Mouse (Mus musculus): ENCODE results near the gene Aqp8. TPM values are rescaled to one million over a fixed set of nuclear protein-coding genes. Genes with fewer than 3 reads are reported as not detected.

The Aqp8 gene
- polyA plus RNA-seq, 1 experiment from 2014 or later, result 29.3 TPM

DNA sequence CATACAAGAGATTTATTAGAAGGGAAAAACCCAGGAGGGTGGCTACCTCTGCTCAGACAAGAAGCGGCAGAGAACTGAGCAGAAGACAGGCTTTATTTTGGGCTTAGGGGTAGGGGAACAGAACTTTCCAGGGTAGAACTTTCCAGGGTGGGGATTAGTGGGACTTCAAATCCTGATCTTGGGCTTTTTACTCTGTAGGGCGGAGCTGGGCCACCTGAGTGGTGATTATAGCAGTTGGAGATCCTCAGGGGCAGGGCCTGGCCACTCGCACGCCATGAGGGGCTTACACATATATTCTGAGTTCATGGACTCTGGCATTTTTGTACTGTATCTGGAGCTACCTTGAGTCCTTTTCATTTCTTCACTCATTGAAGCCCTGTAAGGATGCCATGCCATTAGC is 775 bp upstream of the Aqp8 start:
- no peaks in the 10 kb centered on the region for H3K36me3 ChIP-seq (replicated peaks; ENCODE audit: insufficient read depth, low read length)
- H3K9me3 ChIP-seq (ENCODE audit: low read length), result no peaks in the 10 kb centered on the region
- H3K27me3 ChIP-seq (ENCODE audit: insufficient read depth, low read length), result no peaks in the 10 kb centered on the region
- WGBS (ENCODE audit: insufficient replicate concordance), result 84% methylated on average over 4 of the region's 4 CpGs
- H3K4me1 ChIP-seq (ENCODE audit: insufficient read depth), result peaks cover 32% of the 10 kb centered on the region
- no peak for ATAC-seq
- peak overlapping the region; percentile 58; the same call in 1 of the 2 replicates for H3K27ac ChIP-seq (ENCODE audit: low read depth)
- peak overlapping the region; percentile 64; the same call in 1 of the 2 replicates for H3K4me2 ChIP-seq (ENCODE audit: low read depth, low read length)
- H3K9ac ChIP-seq (replicated peaks), result no peak overlapping the region
- H3K4me3 ChIP-seq (ENCODE audit: low read depth, low read length), result no peak overlapping the region
- TF ChIP-seq CTCF (IDR thresholded peaks at IDR 0.05; ENCODE audit: low read depth) (no peak), EP300 (IDR thresholded peaks at IDR 0.05; ENCODE audit: low read depth) (no peak)
- no peak for DNase-seq

DNA sequence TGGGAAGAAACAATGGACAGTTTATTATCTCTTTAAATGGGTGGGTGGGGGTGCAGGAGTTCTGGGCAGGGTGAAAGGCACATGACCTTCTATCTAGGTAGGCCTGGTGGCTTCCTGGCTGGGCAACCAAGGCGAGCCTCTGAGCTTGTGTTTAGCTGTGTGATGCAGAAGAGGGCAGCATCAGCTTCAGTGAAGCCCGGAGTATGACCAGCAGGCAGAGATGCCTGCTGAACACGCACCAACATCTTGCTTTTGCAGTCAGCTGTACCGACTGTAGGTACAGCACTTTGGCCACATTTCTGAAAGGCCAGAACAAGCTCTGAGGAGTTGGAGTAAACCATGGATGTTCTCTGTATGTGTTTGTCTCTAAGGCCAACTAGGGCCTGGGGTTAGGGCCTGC is 1.5 kb downstream of the Aqp8 start:
- Histone ChIP-seq H3K4me2 (ENCODE audit: low read depth, low read length) (peak overlapping the region; percentile 64), H3K4me3 (ENCODE audit: low read depth, low read length) (peak overlapping the region; percentile 43; the same call in 1 of the 2 replicates), H3K27me3 (ENCODE audit: insufficient read depth, low read length) (no peaks in the 10 kb centered on the region), H3K9me3 (ENCODE audit: low read length) (no peaks in the 10 kb centered on the region), H3K36me3 (replicated peaks; ENCODE audit: insufficient read depth, low read length) (peaks cover 2% of the 10 kb centered on the region; the same call in 1 of the 2 replicates), H3K27ac (ENCODE audit: low read depth) (peak overlapping the region; percentile 31; the same call in 1 of the 2 replicates), H3K4me1 (ENCODE audit: insufficient read depth) (peaks cover 23% of the 10 kb centered on the region), H3K9ac (replicated peaks) (no peak overlapping the region; the same call in 1 of the 2 replicates)
- WGBS (ENCODE audit: insufficient replicate concordance), result 64% methylated on average over 4 of the region's 4 CpGs
- TF ChIP-seq EP300 (IDR thresholded peaks at IDR 0.05; ENCODE audit: low read depth), result no peak
- TF ChIP-seq CTCF (IDR thresholded peaks at IDR 0.05; ENCODE audit: low read depth), result no peak
- ATAC-seq (no peak), DNase-seq (no peak)

DNA sequence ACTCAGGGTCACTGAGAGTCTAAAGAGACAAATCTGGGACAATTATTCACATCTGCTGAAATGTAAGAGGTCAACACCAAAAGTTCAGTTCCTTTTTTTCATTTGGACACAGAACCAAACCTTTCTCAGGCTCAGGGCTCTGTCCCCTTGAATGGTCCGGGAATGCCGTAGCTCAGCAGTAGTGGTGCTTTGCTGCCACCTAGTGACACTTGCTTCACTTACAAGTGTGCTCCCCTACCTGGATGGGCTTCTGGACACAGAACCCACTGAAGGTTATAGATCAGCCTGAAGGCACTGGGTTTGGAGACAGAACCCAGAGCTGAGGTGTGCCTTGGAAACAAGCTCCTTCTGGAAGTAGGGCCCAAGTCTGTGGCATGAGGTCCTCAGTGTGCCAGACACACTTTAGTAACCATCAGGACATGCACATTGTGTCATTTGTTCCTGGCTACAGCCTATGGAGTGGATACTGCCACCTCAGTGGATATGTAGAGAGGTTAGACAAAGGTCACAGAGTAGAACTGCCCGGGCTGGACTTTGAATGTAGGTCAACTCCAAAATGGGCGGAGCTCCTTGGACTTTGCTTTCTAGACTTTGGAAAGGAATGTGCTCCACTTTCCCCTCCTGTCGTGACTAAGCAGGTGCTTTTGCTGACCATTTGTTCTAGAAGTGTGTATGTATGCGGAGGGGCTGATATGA is 3.7 kb downstream of the Aqp8 start:
- DNase-seq, result peak; percentile 86
- TF ChIP-seq CTCF (IDR thresholded peaks at IDR 0.05; ENCODE audit: low read depth) (peak; percentile 97), EP300 (IDR thresholded peaks at IDR 0.05; ENCODE audit: low read depth) (peak; percentile 36; the same call in 1 of the 2 replicates)
- no peak overlapping the region for H3K4me3 ChIP-seq (ENCODE audit: low read depth, low read length)
- peaks cover 13% of the 10 kb centered on the region for H3K4me1 ChIP-seq (ENCODE audit: insufficient read depth)
- 0 out of 2 replicates have a peak overlapping the region, but pooled peaks have one; percentile 21 for H3K9ac ChIP-seq (replicated peaks)
- no peaks in the 10 kb centered on the region for H3K9me3 ChIP-seq (ENCODE audit: low read length)
- H3K27me3 ChIP-seq (ENCODE audit: insufficient read depth, low read length), result no peaks in the 10 kb centered on the region
- H3K36me3 ChIP-seq (replicated peaks; ENCODE audit: insufficient read depth, low read length), result peaks cover 2% of the 10 kb centered on the region; the same call in 1 of the 2 replicates
- peak; percentile 72 for ATAC-seq
- H3K4me2 ChIP-seq (ENCODE audit: low read depth, low read length), result peak overlapping the region; percentile 64; the same call in 1 of the 2 replicates
- peak overlapping the region; percentile 64; the same call in 1 of the 2 replicates for H3K27ac ChIP-seq (ENCODE audit: low read depth)
- WGBS (ENCODE audit: insufficient replicate concordance), result 31% methylated on average over 6 of the region's 6 CpGs

DNA sequence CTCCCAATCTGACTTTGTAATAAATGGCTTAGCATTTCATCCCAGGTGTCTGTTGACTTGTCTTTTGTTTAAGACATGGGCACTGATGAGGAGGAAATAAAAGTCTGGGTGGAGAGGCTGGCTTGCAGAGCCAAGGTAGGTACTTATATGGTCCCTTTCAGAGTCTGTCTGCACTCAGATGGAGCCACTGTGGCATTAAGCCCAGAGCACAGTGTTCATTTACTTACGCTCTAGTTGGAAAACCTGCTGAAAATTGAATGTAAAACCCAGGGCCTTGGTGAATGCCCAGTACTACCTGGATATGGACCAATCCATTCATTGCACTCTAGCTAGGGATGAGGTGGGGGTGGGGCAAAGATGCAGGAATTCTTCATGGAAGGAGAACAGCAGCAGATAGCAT is 5.9 kb downstream of the Aqp8 start:
- 93% methylated on average over 1 of the region's 1 CpGs for WGBS (ENCODE audit: insufficient replicate concordance)
- H3K36me3 ChIP-seq (replicated peaks; ENCODE audit: insufficient read depth, low read length), result peaks cover 2% of the 10 kb centered on the region; the same call in 1 of the 2 replicates
- DNase-seq (no peak), ATAC-seq (no peak)
- no peaks in the 10 kb centered on the region for H3K27me3 ChIP-seq (ENCODE audit: insufficient read depth, low read length)
- no peak overlapping the region for H3K27ac ChIP-seq (ENCODE audit: low read depth)
- no peak overlapping the region for H3K9ac ChIP-seq (replicated peaks)
- H3K4me1 ChIP-seq (ENCODE audit: insufficient read depth), result 0 out of 2 replicates have a peak, but pooled peaks cover 3% of the 10 kb centered on the region
- TF ChIP-seq CTCF (IDR thresholded peaks at IDR 0.05; ENCODE audit: low read depth) (no peak), EP300 (IDR thresholded peaks at IDR 0.05; ENCODE audit: low read depth) (no peak)
- H3K9me3 ChIP-seq (ENCODE audit: low read length), result no peaks in the 10 kb centered on the region
- H3K4me2 ChIP-seq (ENCODE audit: low read depth, low read length), result no peak overlapping the region
- H3K4me3 ChIP-seq (ENCODE audit: low read depth, low read length), result no peak overlapping the region

DNA sequence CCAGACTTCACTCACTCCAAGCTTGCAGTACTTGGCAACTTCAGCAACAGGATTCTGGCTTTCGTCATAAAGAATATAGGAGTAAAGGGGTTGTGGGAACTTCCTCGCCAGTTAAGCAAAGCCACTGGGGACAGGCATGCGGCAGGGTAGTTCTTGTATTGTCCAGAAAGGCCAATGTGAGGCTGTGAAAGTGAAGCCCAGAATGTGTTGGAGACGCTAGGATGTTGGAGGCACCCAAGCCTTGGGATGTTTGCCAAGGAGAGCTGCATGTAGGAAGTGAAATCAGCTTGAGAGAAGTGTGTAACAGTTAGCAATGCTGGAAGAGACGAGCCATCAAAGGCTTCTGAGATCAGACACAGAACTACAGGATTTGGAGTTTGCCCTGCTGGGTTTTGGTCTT is 25.6 kb downstream of the Aqp8 start:
- no peak overlapping the region for H3K4me2 ChIP-seq (ENCODE audit: low read depth, low read length)
- ATAC-seq (no peak), DNase-seq (no peak)
- H3K4me1 ChIP-seq (ENCODE audit: insufficient read depth), result no peaks in the 10 kb centered on the region
- H3K36me3 ChIP-seq (replicated peaks; ENCODE audit: insufficient read depth, low read length), result no peaks in the 10 kb centered on the region
- TF ChIP-seq EP300 (IDR thresholded peaks at IDR 0.05; ENCODE audit: low read depth), result no peak
- TF ChIP-seq CTCF (IDR thresholded peaks at IDR 0.05; ENCODE audit: low read depth), result no peak
- no peaks in the 10 kb centered on the region for H3K27me3 ChIP-seq (ENCODE audit: insufficient read depth, low read length)
- no peak overlapping the region for H3K9ac ChIP-seq (replicated peaks)
- no peak overlapping the region for H3K27ac ChIP-seq (ENCODE audit: low read depth)
- no peaks in the 10 kb centered on the region for H3K9me3 ChIP-seq (ENCODE audit: low read length)
- H3K4me3 ChIP-seq (ENCODE audit: low read depth, low read length), result no peak overlapping the region
- 69% methylated on average over 5 of the region's 5 CpGs for WGBS (ENCODE audit: insufficient replicate concordance)

DNA sequence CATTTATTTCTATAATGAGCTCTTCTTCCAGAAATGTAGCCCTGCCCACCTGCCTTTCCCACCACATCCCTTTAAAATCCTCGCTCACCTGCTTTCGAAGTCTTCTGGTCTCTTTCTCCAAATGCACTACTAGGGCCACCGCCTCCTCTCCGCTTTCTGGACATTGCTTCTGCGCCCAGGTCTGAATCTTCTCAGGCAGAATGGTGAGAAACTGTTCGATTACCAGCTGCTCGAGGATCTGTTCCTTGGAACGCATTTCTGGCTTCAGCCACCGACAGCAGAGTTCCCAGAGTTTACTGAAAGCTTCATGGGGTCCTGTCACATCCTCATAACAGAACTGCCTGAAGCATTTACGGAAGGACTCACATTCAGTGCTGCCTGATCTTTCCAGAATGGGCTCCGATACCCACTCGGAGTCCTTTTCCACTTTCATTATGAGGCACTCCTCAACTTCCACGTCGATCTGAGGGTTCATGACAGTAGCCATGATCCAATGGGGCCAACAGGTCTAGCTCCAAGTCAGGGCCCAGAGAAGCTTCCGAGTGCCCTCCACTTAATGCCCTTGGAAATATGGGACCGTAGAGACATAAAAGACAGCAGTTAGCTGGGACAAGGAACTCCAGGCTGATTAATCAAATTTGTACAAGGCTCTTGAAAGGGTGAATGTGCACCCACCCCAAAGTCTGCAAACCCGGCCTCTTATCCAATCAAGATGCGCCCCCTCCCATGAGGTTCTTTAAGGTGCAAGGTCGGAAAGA is 37.6 kb downstream of the Aqp8 start:
- TF ChIP-seq CTCF (IDR thresholded peaks at IDR 0.05; ENCODE audit: low read depth), result no peak
- no peak for TF ChIP-seq EP300 (IDR thresholded peaks at IDR 0.05; ENCODE audit: low read depth)
- 52% methylated on average over 19 of the region's 19 CpGs for WGBS (ENCODE audit: insufficient replicate concordance)
- no peaks in the 10 kb centered on the region; the same call in 1 of the 2 replicates for H3K4me1 ChIP-seq (ENCODE audit: insufficient read depth)
- H3K4me3 ChIP-seq (ENCODE audit: low read depth, low read length), result peak overlapping the region; percentile 48
- H3K36me3 ChIP-seq (replicated peaks; ENCODE audit: insufficient read depth, low read length), result no peaks in the 10 kb centered on the region
- ATAC-seq (no peak), DNase-seq (no peak)
- H3K9me3 ChIP-seq (ENCODE audit: low read length), result no peaks in the 10 kb centered on the region
- no peak overlapping the region for H3K9ac ChIP-seq (replicated peaks)
- peak overlapping the region; percentile 76 for H3K4me2 ChIP-seq (ENCODE audit: low read depth, low read length)
- H3K27ac ChIP-seq (ENCODE audit: low read depth), result no peak overlapping the region
- peaks cover 20% of the 10 kb centered on the region for H3K27me3 ChIP-seq (ENCODE audit: insufficient read depth, low read length)

Data from liver, postnatal 0 days (tissue).